Mouse (Mus musculus): ENCODE data around the gene Atp6v1e2. TPM values are rescaled to one million over a fixed set of nuclear protein-coding genes. Genes with fewer than 3 reads are reported as not detected.

Atp6v1e2 gene
- total RNA-seq, 2 experiments from 2014 or later, result not detected

DNA sequence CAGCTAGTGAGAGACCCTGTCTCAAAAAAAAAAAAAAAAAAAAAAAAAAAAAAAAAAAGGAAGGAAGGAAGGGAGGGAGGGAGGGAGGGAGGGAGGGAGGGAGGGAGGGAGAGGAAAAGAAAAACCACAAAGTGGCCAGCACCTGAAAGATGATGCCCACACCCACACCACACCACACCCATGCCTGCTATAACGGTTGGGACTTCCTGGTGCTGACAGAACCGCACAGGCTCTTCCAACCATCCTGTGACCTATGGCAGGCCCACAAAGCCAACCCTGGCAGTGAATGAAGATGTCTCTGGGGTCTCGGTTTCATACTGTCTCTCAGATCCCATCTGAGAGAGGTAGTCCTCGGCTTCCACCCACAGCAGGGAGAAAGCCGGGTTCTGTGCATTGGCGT lies 18.3 kb downstream of the Atp6v1e2 start:
- DNase-seq (ENCODE audit: low spot score in 2 of 2), result no peak
- intact Hi-C loops (cut with DNase I), result no loop called here

DNA sequence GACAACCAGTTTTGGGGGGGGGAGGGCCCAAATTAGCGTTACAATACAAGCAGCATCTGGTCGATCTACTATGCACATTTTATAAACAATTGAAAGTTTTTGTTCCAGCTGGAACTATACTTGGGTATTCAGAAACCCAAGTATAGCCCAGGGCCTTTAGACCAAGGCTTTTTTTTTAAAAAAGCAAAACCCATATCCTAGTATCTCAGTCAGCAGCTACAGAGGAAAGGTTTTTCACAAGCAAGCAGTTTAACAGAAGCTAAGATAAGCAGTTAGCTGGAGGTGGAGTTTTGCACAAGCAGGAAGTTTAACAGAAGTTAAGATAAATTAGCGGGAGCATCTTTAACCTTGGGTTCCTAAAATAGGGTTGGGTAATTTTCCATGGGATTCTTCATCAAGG lies 20.9 kb downstream of the Atp6v1e2 start:
- intact Hi-C loops (cut with DNase I), result no loop called here
- no peak for DNase-seq (ENCODE audit: low spot score in 2 of 2)

DNA sequence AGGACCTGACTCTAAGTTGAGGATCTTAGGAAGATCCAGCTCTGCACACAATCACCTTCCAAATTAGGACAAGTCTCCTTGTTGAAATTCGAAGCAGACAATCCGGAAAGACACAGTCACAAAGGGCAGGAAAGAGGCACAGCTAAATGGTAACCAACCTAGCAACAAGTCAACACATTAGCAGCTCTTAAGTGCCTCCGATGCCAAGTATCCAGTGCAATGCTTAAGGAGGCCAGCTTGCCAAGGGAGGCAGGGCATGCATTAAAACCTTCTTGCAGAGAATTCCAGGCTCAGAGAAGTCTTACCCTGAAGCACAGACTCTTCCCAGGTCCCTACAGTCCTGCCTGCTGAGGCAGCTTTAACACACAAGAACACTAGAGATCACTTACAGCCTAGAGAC lies 23.0 kb downstream of the Atp6v1e2 start:
- DNase-seq (ENCODE audit: low spot score in 2 of 2), result no peak
- intact Hi-C loops (cut with DNase I), result no loop called here

DNA sequence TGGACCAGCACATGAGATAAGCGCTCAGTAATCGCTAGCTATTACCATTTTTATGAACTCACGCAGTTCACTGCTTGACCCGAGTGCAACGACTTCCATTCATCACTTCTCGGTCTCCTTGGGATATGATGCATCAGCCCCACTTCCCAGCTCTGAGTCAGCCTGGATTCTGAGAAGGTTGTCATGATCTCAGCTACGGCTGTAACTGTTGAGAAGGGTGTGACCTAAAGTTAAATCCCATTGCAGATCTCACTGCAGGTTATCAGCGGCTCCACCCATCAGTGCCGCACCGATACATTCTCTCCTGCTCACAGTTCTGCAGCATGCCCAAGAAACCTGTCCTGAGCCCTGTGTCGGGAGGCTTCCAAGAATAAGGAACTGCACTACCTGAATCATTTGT lies 28.0 kb downstream of the Atp6v1e2 start:
- DNase-seq (ENCODE audit: low spot score in 2 of 2), result no peak
- intact Hi-C loops (cut with DNase I), result no loop called here

DNA sequence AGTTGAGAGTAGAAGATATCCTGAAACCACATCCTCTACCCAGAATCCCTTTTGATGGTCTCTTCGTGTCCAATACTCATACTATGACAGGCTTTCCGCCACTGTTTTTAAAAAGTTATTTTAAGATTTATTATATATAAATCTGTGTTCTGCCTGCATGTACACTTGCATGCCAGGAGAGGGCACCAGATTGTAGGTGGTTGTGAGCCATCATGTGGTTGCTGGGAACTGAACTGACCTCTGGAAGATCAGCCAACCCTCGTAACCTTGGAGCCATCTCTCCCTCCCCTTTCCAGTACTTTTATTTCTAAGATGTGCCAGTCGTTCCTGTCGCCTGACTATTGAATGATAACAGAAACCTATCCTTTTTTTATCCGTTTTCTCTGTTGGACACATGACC lies 28.9 kb downstream of the Atp6v1e2 start:
- intact Hi-C loops (cut with DNase I), result no loop called here
- no peak for DNase-seq (ENCODE audit: low spot score in 2 of 2)

DNA sequence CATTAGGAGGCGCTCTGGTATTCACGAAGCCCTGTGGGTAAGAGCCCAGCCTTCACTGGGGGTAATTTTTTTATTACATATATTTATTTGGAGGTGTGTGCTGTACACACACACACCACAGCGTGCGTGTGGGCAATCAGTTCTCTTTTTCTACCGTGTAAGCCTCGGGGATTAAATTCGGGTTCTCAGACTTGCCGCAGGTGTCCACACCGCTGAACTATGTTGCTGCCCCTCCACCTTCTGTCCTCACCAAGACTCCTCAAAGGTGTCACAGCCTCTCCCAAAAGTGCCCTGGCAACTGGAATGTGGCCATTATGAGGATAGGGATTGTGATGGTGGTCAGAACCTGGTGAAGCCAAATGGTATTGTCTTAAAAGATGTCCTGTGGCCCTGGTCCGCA lies 30.6 kb downstream of the Atp6v1e2 start, which contains the start of gene Tmem247:
Gene Tmem247 (plus strand): TSS at position 301 of the 400 bp plus-strand sequence.
- intact Hi-C loops (cut with DNase I), result no loop called here
- DNase-seq (ENCODE audit: low spot score in 2 of 2), result no peak

DNA sequence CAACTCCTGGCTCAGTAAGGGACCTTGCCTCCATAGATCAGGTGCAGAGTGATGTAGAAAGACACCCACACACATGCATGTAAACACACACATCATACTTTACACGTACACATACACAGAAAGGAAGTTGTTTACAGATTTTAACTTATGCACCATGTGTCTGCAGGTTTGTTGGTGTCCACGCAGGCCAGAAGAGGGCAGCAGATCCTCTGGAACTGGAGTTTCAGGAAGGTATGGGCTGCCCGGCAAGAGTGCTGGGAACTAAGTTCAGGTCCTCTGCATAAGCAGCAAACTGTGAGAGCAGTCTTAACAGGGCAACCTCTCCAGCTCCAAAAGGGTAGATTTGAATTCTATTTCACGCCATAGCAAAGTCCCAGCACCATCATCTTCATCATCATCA lies 32.2 kb downstream of the Atp6v1e2 start:
- DNase-seq (ENCODE audit: low spot score in 2 of 2), result no peak
- intact Hi-C loops (cut with DNase I), result no loop called here

DNA sequence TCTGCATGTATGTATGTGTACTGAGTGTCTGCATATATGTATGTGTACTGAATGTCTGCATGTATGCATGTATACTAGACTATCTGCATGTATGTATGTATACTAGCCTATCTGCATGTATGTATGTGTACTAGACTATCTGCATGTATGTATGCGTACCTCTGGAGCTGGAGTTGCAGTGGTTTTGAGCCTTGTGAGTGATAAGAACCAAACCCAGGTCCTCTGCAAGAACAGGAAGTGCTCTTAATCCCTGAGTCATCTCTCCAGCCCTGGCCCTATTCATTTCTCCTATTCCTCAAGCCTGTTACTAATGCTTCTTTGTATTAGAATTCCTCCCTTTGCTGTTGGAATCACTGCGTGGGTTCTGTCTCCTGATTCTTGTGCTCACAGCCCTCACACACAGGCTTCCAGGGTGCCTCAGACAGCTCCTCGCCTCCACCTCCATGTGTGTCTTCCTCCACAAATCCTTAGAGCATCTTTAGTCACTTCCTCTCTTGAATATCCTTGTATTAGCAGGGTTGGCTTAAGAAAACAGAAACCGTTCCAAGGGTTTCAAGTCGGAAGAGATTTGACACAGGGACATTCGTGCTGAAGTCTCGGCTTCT lies 34.6 kb downstream of the Atp6v1e2 start:
- no peak for DNase-seq (ENCODE audit: low spot score in 2 of 2)
- intact Hi-C loops (cut with DNase I), result no loop called here

DNA sequence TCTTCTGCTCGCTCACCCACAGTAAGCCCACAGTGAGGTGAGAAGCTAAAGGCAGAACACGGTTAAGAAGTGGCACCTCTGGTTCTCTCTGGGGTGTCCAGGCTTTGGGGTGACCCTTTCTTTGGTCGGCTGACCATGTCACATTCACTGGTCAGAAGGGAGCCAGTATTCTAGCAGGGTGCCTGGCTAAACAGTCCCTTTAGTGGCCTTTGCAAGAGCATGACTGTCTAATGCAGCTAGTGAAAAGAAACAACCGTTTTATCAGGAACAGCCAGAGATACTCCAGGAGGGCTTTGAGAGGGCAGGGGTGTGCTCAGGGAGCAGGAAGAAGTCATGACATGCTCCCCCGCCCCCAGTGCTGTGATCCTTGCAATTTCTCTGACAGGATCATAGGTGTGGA lies 36.4 kb downstream of the Atp6v1e2 start:
- intact Hi-C loops (cut with DNase I), result loop anchor here (2.0 kb wide), 1 partner anchor 134 kb away; no protein-coding TSS in a partner anchor
- no peak for DNase-seq (ENCODE audit: low spot score in 2 of 2)

DNA sequence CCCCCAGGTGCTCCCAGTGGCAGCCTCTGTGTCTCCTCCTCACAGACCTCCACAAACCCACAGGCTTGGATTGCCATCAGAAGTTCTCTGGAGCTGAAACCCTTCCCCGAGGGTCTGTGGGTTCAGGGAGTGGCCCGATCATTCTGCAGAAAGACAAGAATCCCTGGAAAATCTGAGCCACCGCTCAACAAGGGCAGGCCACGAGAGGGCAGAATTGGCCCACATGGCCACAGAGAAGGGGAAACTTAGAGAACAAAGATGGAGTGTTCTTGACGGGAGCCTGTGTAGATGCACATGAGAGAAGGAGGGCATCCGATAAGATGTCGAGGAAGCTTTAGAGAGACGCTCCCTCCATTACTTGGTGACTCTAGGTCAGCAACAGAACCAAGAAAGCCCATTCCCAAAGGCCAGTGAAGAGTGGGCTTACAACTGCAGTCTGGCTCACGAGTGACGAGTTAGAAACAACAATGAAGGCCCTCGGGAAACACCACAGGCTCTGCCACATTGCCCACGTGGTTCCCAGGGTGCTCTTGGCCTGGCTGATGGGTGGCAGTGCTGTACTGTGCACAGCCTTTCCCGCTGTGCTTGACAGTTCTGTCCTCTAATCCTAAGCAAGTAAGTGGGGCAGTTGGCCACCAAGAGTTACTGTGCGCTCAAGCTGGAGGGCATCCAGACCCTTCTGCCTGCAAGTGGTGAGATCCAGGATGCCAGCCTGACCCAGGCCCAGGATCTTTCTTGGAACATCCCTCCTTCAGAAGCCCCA lies 37.8 kb downstream of the Atp6v1e2 start:
- intact Hi-C loops (cut with DNase I), result loop anchor here (2.0 to 10.0 kb wide), 6 partner anchors 135 to 748 kb away; no protein-coding TSS in a partner anchor
- peak; percentile 43 to 61 for DNase-seq (ENCODE audit: low spot score in 2 of 2)

DNA sequence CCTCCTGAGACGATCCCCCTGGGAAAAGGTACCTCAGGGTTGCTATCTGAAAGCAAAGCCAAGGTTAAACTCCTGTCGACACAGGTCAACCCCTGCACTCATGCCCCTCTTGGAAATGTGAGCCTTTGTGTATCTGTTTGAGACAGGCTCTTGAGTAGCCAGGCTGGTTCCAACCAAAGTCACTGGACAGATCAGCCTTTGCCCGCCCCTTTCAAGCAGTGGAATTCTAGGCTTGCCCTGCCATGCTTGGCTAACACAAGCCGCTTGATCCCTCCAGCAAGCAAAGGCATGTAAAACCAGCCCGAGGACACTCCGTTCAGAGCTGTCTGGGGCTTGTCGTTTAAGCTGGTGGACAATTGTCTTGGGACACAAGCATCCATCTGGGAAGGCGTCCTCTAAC lies 39.4 kb downstream of the Atp6v1e2 start:
- DNase-seq (ENCODE audit: low spot score in 2 of 2), result no peak
- intact Hi-C loops (cut with DNase I), result loop anchor here (5.0 to 10.0 kb wide), 5 partner anchors 339 to 746 kb away; no protein-coding TSS in a partner anchor

DNA sequence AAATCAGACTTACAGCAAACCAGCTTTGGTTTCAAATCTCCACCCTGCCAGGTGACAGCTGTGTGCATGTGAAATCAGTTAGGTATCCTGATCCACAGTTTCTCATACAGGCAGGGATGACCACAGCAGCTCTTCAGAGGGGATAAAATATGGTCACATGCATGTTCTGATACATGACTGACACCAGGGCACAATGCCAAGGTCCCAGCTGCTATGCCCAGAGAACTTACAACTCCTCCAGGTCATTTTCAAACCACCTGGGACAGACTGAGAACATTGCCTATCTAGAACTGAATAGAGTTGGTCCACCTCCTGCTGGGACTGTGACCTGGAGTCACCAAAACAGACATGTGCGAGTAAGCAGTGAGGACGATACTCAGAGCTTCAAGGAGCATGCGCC lies 40.6 kb downstream of the Atp6v1e2 start:
- no peak for DNase-seq (ENCODE audit: low spot score in 2 of 2)
- intact Hi-C loops (cut with DNase I), result loop anchor here (5.0 to 10.0 kb wide), 5 partner anchors 340 to 745 kb away; no protein-coding TSS in a partner anchor

DNA sequence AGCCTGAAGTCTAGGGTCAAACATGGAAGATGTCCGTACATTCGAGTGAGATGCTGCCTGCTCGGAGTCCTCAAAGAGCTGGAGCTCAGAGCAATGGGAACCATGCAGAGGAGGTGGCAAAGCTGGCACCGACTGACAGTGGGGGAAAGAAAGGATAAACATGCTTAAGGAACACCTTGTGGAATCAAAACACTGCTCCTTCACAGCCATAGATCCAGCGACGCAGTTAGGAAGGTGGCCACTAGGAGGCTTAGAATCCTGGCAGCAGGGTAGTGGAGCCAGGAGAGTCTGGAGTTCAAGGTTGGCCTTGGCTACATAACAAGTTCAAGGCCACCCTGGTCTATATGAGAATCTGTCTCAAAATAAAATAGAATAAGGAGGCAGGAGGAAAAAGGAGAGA lies 41.1 kb downstream of the Atp6v1e2 start:
- DNase-seq (ENCODE audit: low spot score in 2 of 2), result no peak
- intact Hi-C loops (cut with DNase I), result loop anchor here (5.0 to 10.0 kb wide), 5 partner anchors 341 to 744 kb away; no protein-coding TSS in a partner anchor

DNA sequence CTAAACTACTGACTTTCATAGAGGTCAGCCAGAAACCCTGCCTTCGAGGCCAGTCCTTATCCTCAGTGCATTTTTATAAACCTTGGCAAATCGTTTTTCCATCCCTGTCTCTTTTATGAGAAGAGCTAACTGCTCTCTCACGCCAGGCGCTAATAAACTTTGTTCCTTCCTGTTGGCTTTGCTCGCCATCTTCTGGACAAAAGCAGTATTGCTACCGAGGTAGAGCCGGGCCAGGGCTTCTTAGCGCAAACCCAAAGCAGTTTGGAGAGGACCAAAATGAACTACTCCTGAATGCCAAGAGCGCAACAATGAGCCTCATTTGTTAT lies 41.6 kb downstream of the Atp6v1e2 start:
- intact Hi-C loops (cut with DNase I), result loop anchor here (5.0 to 10.0 kb wide), 5 partner anchors 341 to 744 kb away; no protein-coding TSS in a partner anchor
- peak; percentile 85 to 93 for DNase-seq (ENCODE audit: low spot score in 2 of 2)

DNA sequence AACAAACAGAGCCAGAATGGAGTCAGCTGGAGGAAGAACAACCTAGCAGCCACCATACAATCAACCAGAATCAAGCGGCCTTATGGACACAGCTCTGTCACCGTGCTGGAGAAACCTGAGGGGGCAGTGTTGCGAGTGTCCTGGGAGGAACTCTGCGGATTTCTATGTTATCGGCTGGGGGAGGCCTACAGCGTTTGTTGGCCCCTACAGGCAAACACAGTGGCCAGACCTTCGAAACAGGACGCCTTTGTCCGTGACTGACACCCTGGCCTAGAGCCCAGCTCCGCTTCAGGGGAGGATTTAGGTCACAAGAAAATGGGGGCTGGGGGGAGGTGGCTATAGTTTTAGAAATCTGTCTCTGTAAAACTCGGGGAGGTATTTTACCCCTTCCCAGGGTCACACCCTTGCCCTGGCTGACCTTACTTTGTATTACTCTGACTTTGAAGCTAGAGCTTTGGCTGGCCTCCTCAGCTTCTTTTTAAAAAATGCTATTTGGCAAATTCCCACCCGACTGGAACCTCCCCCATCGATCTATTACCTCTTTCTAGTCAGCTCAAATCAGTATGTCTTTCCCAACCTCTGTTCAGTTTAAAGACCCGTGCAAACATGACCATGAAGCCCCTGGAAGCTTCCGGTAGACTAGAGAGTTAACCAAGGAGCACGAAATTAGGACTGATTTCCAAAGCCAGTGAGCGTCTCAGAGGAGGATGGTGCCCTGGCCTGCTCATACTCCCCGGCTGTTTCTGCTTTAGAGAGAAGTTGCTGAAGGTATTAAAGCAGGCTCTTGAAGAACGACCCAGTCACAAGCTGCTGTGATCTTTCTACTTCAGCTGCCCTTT lies 42.2 kb downstream of the Atp6v1e2 start:
- DNase-seq (ENCODE audit: low spot score in 2 of 2), result peak; percentile 41 to 68
- intact Hi-C loops (cut with DNase I), result loop anchor here (5.0 to 10.0 kb wide), 5 partner anchors 342 to 743 kb away; no protein-coding TSS in a partner anchor

DNA sequence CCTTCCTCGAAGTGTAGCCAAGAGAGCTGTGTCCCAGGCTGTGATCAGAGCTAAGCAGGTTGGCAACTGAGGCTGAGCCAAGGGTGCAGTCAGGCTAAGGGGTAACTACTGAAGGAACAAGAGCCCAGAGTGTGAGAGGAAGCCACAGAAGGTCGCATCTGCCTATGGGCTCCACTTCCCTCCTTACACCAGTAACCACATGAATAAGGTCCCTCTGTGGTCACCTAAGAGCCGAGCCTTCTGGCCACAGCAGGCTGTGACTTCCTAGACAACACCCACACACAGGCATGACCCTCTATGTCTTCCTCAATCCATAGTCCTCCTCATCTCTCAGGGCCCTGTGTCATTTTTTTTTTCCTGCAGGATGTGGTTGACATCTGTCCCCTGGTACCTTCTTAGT lies 43.5 kb downstream of the Atp6v1e2 start:
- DNase-seq (ENCODE audit: low spot score in 2 of 2), result no peak
- intact Hi-C loops (cut with DNase I), result loop anchor here (10.0 kb wide), 1 partner anchor 599 kb away; no protein-coding TSS in a partner anchor

DNA sequence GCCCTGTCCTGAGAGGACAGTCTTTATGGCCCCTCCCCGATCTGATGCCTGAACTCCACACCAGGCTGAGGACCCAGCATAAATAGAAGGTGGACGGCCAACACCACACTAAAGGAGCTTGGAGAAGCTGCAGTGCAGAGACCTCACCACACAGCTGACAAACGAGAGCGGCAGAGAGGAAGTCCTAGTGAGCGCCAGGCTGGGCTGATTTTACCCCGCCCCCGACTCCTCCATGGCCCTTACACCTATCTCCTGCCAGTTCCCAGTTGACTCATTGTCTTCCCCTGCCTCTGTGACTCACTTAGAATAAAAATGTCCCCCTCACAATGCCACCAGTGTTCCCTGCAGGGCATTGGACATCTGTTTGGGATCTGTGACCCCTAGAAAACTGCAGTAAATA lies 44.1 kb downstream of the Atp6v1e2 start:
- intact Hi-C loops (cut with DNase I), result loop anchor here (10.0 kb wide), 1 partner anchor 599 kb away; no protein-coding TSS in a partner anchor
- peak in 1 of 2 experiments; percentile 40 for DNase-seq (ENCODE audit: low spot score in 2 of 2)

DNA sequence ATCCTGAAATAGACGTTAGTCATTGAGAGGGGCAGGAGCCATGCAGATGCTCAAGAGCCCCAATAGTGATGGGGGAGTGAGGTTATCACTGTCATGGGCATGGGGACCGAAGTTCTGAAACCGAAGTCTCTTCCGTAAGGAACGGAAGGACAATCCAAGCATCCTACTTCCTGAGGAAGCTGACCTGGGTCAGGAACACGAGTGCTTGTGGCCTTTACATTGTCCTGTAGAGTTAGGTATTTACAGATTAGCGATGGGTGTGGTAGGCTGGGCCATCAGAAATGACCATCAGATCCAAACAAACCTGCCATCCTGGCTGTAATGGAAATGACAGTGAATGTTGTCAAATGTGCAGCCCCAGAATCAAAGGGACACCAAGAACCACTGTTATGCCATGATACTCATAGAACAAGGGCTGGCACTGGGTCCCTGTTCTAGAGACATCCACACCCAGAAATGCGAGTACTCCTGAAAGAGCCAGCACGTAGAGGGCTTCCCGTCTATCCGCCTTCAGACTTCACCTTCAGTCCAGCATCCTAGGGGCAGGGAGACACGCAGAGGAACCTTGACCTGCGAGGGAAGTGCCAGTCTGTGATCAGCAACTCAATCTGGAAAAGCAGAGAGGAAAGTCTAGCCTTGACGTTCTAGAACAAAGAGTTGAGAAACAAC lies 45.2 kb downstream of the Atp6v1e2 start:
- DNase-seq (ENCODE audit: low spot score in 2 of 2), result no peak
- intact Hi-C loops (cut with DNase I), result loop anchor here (10.0 kb wide), 1 partner anchor 598 kb away; no protein-coding TSS in a partner anchor

DNA sequence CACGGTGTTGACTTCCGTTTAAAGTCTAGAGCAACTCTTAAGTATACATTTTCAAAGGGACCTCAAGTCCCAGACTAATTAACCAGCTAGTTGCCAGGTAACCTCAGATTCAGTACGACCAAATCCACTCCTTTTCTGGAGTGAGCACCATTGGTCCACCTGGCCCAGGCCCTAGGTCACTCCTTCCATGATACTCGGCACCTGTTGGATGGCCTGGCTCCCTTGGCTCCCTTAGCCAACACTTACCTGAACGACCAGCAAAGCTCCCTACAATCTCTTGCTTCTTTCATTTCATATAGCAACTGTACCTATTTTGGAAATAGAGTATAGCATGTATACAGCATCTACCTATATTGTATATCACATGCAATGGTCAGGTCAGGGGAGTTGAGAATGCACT lies 47.1 kb downstream of the Atp6v1e2 start:
- intact Hi-C loops (cut with DNase I), result loop anchor here (10.0 kb wide), 1 partner anchor 596 kb away; no protein-coding TSS in a partner anchor
- DNase-seq (ENCODE audit: low spot score in 2 of 2), result no peak

Data from left cerebral cortex, postnatal 14 days (tissue).